Mouse (Mus musculus) spleen, adult 2 months (tissue): ENCODE measurements around the gene Kalrn.

Experiments
- CTCF ChIP-seq: fragments of 200-500 bp; IDR thresholded peaks from 2 replicates; pipeline ENCODE4 v1.5.1; 2011; ENCODE audit warnings: mild to moderate bottlenecking, inconsistent platforms; ENCODE audit not compliant: insufficient read depth, insufficient read length, insufficient replicate concordance; ENCODE audit errors: extremely low read depth
- POLR2A ChIP-seq: fragments of 200-500 bp; IDR thresholded peaks from 2 replicates; pipeline ENCODE4 v1.6.1; 2011; ENCODE audit warnings: low read depth, low read length, inconsistent platforms

DNA sequence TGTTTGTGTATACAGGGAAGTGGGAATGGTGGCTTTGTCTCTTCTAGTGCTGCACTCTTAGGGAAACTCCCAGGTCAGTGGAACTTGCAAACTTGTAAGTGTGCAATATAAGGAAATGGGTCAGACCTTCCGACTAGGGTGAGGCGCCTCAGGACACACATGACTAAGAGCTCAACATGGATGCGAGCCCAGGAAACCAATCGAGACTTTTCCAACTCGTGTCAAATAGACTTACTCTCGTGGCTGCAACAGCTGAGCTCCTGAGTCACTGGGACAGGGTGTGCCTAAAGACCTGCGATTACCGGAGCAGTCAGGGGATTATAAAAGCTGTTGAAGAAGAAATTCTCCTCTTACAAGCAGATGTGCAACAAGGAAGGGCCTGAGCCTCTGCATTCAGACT, 572.6 kb downstream of the Kalrn start:
- TF ChIP-seq POLR2A (no peak), CTCF (no peak)
